Mouse (Mus musculus): ENCODE results near the gene Prkcq. TPM values are rescaled to one million over a fixed set of nuclear protein-coding genes. Genes with fewer than 3 reads are reported as not detected.
"Not testable (repeated sequence)": the region's sequence is repeated elsewhere in the genome, so short reads cannot be mapped to it uniquely, and the experiment has no call there.

The Prkcq gene
- polyA plus RNA-seq, 1 experiment = 3.8 TPM

DNA sequence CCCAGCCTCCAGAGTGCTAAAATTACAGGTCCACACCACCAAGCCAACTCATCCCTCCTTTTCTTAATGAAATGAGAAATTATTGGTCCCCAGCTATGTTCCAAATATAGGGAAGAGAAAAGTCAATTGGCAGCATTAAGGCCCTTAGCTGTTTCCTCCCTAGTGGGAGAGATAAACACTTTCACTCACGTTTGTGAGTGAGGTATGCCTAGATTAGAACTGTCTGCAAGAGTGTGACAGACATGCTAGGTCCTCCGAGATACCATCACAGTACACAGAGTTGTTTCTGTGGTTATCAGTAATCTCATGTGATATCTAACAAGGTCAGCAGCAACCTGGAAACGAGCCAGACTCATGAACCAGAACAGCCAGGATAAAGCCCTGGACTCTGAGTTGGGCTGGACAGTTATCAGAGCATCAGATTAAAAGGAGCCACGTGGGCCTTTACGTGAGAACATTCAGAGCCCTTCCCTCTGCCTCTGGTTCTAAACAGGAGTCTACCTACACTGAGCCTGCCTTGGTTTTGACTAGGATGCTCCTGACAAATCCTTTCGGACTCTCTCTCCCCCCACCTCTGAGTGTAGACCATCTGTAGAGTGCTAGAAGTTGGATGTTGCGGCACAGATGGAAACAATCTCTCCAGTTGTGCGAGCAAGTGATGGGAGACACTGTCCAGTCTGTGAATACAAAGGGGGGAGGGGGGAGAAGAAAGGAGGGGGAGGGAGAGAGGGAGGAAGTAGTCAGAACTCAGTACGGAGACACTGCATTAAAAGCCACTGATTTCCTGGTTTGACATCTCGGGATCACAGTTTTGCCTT is 157.7 kb downstream of the Prkcq start:
- no peak for TF ChIP-seq POLR2A (IDR thresholded peaks at IDR 0.05; ENCODE audit: borderline replicate concordance, extremely low read depth, low read depth, low read length)
- TF ChIP-seq CTCF (IDR thresholded peaks at IDR 0.05; ENCODE audit: insufficient read depth, low read length) = no peak
- 31% methylated on average over 10 of the region's 10 CpGs for WGBS
- no peak for DNase-seq
- H3K4me3 ChIP-seq (replicated peaks; ENCODE audit: extremely low read depth, low read depth, low read length) = no peak overlapping the region
- no peaks in the 10 kb centered on the region for H3K4me1 ChIP-seq (ENCODE audit: control insufficient read depth, insufficient read depth, low read length)

DNA sequence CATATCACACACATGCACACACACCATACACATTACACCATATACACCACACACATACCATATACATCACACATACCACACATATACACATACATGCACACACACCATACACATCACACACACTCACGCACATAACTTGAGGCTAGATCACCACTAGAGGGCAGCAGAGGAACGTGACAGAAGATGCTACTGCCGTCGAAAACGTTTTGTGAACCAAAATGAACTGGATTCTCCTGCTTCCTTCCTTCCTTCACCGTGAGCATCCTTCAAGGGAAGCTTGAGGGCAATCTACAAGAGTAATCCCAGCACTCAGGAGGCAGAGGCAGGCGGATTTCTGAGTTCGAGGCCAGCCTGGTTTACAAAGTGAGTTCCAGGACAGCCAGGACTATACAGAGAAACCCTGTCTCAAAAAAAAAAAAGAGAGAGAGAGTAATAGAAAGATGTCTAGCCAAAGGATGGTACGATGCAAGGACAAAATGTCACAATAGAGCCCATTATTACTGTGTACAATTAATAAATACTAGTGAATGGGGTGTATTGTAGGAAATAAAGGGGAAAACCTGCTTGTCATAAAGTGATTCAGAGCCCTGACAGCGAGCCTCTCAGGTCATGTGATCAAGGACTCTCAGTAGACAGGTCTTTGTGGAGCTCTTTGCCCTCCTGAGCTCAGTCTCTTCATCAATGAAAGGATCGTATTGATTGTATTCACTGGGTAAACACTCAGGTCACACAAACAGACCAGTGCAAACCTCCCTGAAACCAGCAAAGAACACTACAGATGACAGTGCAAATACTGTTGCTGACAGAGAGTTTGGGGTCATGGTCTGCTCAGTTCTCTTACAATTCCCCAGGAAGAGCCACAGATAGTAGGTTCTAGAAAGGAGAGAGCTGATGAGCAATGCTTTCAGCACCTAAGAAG is 159.9 kb downstream of the Prkcq start:
- TF ChIP-seq CTCF (IDR thresholded peaks at IDR 0.05; ENCODE audit: insufficient read depth, low read length) (peak; percentile 84), POLR2A (IDR thresholded peaks at IDR 0.05; ENCODE audit: borderline replicate concordance, extremely low read depth, low read depth, low read length) (no peak)
- WGBS = 21% methylated on average over 11 of the region's 11 CpGs
- Histone ChIP-seq H3K4me1 (ENCODE audit: control insufficient read depth, insufficient read depth, low read length) (no peaks in the 10 kb centered on the region), H3K4me3 (replicated peaks; ENCODE audit: extremely low read depth, low read depth, low read length) (no peak overlapping the region)
- DNase-seq = peak; percentile 57

DNA sequence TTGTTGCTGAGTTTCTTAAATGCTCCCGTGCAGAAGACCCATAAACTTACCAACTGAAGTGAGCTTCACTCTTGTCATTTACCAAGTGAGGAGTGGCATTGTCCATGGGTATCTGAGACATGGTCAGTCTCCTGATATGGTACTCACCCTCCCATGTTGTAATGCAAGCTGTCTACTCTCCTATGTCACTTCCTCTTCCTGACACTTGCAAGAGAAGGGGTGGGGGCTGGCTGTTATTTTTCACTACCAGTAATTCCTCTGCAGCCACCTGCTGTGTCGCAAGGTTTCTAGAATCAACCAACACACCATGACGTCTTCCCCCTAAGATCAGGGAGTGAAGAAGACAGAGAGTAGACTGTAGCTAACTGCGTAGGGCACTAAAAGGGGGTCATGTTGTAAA is 160.6 kb downstream of the Prkcq start:
- H3K4me3 ChIP-seq (replicated peaks; ENCODE audit: extremely low read depth, low read depth, low read length) = no peak overlapping the region
- TF ChIP-seq CTCF (IDR thresholded peaks at IDR 0.05; ENCODE audit: insufficient read depth, low read length) = no peak
- TF ChIP-seq POLR2A (IDR thresholded peaks at IDR 0.05; ENCODE audit: borderline replicate concordance, extremely low read depth, low read depth, low read length) = no peak
- DNase-seq = no peak
- 76% methylated on average over 4 of the region's 4 CpGs for WGBS
- H3K4me1 ChIP-seq (ENCODE audit: control insufficient read depth, insufficient read depth, low read length) = no peaks in the 10 kb centered on the region

DNA sequence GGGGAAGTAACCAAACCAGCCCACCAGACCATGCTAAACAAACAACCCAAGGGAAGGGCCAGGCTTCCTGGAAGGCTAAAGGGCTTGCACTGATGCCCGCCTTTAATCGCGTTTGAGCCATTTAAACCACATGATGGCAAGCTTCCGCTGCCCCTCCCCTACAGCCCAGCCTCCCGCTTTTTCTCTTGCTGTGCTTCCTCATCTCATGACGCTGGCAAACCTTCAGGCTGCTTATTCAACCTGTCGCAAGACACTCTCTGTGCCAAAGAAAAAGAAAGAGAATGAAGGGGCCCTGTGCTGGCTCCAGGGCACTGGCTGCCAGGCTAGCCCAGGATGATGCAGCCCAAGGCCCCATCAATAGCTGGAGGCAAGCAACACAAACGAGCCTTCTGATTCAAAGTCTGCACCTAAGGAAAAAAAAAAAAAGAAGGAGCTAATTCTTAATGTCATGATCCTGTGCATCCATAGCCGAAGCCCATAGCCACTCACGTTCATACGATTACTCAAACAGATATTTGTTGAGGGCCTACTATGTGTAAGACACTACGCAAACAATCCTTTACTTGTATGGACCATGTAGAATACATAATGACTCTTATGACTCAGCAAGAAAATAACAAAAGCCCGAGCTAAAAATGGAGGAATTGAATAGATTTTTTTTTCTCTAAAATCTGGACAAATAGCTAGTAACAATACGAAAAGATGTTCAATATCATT is 161.6 kb downstream of the Prkcq start:
- 47% methylated on average over 14 of the region's 14 CpGs for WGBS
- peak; percentile 19 for DNase-seq
- Histone ChIP-seq H3K4me3 (replicated peaks; ENCODE audit: extremely low read depth, low read depth, low read length) (no peak overlapping the region), H3K4me1 (ENCODE audit: control insufficient read depth, insufficient read depth, low read length) (peaks cover under 1% of the 10 kb centered on the region)
- TF ChIP-seq CTCF (IDR thresholded peaks at IDR 0.05; ENCODE audit: insufficient read depth, low read length) = no peak
- no peak for TF ChIP-seq POLR2A (IDR thresholded peaks at IDR 0.05; ENCODE audit: borderline replicate concordance, extremely low read depth, low read depth, low read length)

DNA sequence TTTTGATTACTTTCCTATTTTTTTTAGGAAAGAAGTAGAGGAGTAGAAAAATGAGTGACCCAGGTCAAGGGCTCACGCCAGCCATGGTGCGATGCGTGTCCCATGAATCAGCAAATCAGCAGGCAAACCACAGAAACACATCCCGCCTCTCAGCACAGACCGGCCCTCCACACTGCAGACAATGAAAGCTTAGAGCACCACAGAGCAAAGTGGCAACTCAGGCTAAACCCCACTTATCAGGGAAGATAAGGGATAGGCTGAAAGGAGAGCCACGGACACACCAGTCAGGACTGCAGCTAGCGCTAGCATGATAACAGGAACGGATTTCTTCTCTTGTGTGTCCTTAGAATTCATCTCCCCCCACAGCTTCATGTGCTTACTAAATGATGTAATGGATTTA is 164.4 kb downstream of the Prkcq start:
- TF ChIP-seq CTCF (IDR thresholded peaks at IDR 0.05; ENCODE audit: insufficient read depth, low read length) = no peak
- TF ChIP-seq POLR2A (IDR thresholded peaks at IDR 0.05; ENCODE audit: borderline replicate concordance, extremely low read depth, low read depth, low read length) = no peak
- DNase-seq = no peak
- no peak overlapping the region for H3K4me3 ChIP-seq (replicated peaks; ENCODE audit: extremely low read depth, low read depth, low read length)
- H3K4me1 ChIP-seq (ENCODE audit: control insufficient read depth, insufficient read depth, low read length) = peaks cover 4% of the 10 kb centered on the region
- 38% methylated on average over 8 of the region's 8 CpGs for WGBS

DNA sequence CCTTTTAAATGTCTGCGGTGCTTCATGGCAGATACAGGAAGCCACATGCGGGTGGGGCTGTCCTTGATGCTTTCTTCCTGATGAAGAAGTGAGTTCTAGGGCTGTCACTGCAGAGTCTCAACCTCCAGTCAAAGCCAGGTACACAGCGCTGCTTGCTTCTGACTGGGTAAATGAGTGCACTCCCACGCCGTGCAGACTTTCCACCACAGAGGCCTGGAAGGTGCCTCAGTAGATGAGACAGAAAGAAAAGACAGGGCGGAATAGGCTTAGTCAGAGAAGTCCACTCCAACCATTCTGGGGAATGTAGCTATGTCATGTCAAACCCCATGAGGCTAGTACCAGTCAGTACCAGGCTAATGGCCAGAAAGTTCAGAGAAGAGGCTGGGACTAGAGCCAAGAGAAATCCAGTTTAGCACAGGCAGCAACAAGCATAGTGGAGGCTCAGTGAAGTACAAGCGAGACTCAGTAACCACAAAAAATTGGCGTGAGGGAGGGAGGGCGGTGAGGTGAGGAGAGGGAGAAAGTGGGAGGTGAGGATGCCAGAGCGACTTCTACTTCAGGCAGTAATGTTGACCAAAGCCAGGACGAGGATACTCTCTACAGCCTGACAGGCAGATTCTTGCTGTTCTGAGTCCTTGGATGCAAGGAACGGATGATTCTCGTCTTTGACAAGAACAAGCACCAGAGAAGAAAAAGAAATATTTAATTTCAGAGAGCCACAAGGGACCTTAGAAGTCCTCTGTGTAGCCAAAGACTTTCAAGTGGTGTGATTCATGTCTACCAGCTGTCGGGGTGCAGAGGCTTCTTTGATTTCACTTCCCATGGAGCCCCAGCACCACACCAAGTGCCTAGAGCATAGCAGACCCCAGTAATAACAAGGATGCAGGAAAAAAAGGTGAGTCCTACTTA is 167.3 kb downstream of the Prkcq start:
- H3K4me3 ChIP-seq (replicated peaks; ENCODE audit: extremely low read depth, low read depth, low read length) = no peak overlapping the region
- DNase-seq = peak; percentile 18
- no peak for TF ChIP-seq POLR2A (IDR thresholded peaks at IDR 0.05; ENCODE audit: borderline replicate concordance, extremely low read depth, low read depth, low read length)
- no peak for TF ChIP-seq CTCF (IDR thresholded peaks at IDR 0.05; ENCODE audit: insufficient read depth, low read length)
- peaks cover 4% of the 10 kb centered on the region for H3K4me1 ChIP-seq (ENCODE audit: control insufficient read depth, insufficient read depth, low read length)
- WGBS = 45% methylated on average over 14 of the region's 14 CpGs

DNA sequence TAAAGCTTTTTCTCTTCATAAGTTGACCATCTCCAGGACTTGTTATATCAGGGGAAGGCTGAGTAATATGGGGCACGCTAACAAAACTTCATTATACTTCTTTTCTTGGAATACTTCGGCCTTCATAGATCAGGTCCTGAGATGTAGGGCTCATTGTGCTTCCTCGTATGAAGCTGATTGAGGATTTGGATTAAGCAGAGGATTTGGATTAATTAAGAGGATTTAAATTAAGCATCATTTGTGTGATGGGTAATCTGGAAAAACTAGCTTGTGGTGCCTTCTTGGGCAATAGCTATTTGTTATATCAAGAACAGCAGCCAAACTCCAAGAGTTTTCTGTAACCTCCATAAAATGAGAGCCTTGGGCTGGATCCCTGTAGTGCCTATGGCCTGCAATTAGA is 172.8 kb downstream of the Prkcq start:
- Histone ChIP-seq H3K4me3 (replicated peaks; ENCODE audit: extremely low read depth, low read depth, low read length) (no peak overlapping the region), H3K4me1 (ENCODE audit: control insufficient read depth, insufficient read depth, low read length) (no peaks in the 10 kb centered on the region; the same call in 1 of the 2 replicates)
- TF ChIP-seq CTCF (IDR thresholded peaks at IDR 0.05; ENCODE audit: insufficient read depth, low read length) (no peak), POLR2A (IDR thresholded peaks at IDR 0.05; ENCODE audit: borderline replicate concordance, extremely low read depth, low read depth, low read length) (no peak)
- DNase-seq = no peak
- 95% methylated on average over 3 of the region's 3 CpGs for WGBS

DNA sequence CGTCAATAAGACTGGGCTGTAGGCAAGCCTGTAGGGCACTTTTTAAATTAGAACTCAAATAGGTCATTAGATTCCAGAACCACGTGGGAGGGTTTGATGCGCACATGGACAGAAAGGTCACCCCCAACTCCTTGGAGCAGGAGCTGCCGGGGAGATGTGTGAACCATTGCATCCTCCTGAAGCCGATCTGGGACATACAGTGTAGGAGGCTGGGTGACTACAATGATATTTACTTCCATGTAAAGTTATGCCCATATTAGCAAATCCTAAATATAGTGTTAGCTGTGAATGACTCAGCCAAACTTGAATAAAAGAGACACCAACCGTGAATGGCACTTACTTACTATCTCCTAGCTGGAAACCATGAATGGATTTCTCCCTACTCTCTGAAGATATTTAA is 174.5 kb downstream of the Prkcq start:
- not testable (repeated sequence) for H3K4me3 ChIP-seq (replicated peaks; ENCODE audit: extremely low read depth, low read depth, low read length); DNase-seq; H3K4me1 ChIP-seq (ENCODE audit: control insufficient read depth, insufficient read depth, low read length)
- WGBS = 85% methylated on average over 6 of the region's 6 CpGs
